Mouse (Mus musculus) spleen, postnatal 36 days (tissue): ENCODE results near the gene Lacc1.

Source experiments
- DNase-seq, 2 experiments: peaks; one replicate each; pipeline ENCODE4 v3.0.0; 2022; ENCODE audit warnings: low spot score in 2 of 2, mixed read lengths in 1 of 2

Gene Lacc1

GRCm38 (mm10) chr14:76979569-76979968 is 57.1 kb downstream of the Lacc1 start:
- no peak for DNase-seq
